Mouse (Mus musculus) B cell, adult 2 months (primary cell): ENCODE results near the gene Gstk1.

ENCODE experiments used
- DNase-seq, 2 experiments: peaks; one replicate each; pipeline ENCODE4 v3.0.0; 2022

Gene Gstk1

GRCm38 (mm10) chr6:42276151-42276550 lies 30.4 kb downstream of the Gstk1 start:
- no peak for DNase-seq

- no peak for DNase-seq
Observed at GRCm38 (mm10) chr6:42282865-42283528, 37.3 kb downstream of the Gstk1 start.

DNA sequence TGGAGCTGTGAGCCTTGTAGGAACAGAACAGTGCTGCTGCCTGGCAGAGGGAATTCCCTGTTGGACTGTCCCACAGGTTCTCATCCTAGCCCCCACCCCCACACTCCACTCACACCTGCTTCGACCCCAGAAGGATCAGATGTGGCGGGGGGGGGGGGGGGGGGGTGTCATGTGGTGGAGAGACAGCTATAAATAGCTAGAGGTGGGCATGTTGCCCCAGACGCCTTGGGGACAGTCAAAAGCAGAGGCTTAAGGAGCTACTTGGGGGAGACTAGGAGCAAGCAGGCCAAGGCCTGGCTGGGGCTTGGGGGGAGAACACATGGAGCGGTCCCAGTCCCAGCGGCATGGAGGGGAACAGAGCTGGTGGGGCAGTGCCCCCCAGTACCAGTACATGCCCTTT lies 40.7 kb downstream of the Gstk1 start, which contains the start of gene Clcn1:
TSS of gene Clcn1 (plus strand) at position 238 of the 400 bp plus-strand sequence.
- DNase-seq, result no peak

DNA sequence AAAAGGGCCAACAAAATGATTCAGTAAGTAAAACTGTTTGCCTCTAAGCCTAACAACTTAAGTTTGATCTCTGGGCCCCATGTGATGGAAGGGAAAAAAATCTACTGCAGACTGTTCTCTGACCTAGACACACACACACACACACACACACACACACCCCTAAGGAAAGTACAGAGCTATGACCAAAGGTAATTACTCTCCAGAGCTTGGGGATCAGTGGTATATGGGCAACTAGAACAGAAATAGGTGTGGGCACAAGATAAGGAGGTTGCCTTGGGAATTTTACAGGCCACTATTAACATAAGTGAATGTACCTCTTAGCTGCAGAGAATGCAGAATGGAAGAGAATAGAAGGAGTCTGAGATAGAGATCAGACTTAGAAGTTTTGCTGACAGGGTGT lies 41.8 kb downstream of the Gstk1 start:
- DNase-seq, result no peak

- DNase-seq, result peak; percentile 66 to 73
Observed at GRCm38 (mm10) chr6:42293327-42293726, 47.6 kb downstream of the Gstk1 start.

DNA sequence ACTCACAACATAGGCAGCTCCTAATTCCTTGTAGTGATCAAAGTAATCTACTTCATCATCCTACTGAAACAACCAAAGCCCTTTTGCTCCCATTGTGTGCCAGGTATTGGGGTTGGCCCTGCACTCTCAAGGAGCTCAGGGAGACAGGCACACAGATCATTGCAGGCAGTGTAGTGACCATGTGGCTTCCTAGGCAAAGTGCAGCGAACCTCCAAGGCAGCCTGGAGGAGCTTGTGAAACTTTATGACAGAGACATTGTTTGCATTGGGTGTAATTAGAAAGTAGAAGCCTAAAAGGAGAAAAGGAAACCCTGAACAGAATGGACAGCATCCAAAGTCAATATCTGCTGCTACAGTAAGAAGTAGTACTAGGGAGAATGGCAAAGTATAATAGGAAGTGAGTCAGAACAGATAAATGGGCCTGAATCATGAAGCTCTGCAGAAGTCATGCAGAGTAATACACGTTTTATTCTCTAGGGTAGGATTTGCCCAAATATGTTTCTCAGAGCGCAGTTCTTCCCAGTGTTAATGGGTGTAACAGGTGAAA lies 49.9 kb downstream of the Gstk1 start:
- no peak for DNase-seq

- no peak for DNase-seq
Observed at GRCm38 (mm10) chr6:42299362-42299761, 53.6 kb downstream of the Gstk1 start.
